Mouse (Mus musculus) ES-Bruce4 (cell line): ENCODE results near the gene Sri. TPM values are rescaled to one million over a fixed set of nuclear protein-coding genes. Genes with fewer than 3 reads are reported as not detected.
"Not testable (repeated sequence)": the region's sequence is repeated elsewhere in the genome, so short reads cannot be mapped to it uniquely, and the experiment has no call there.

Experiments used
- H3K27ac ChIP-seq: 2 replicates; pipeline ENCODE4 v1.5.1; 2012; ENCODE audit warnings: low read length, inconsistent platforms; ENCODE audit not compliant: insufficient read depth
- H3K27me3 ChIP-seq: 2 replicates; pipeline ENCODE4 v1.6.1; 2012; ENCODE audit warnings: mild to moderate bottlenecking, low read length, inconsistent platforms; ENCODE audit not compliant: control insufficient read depth, poor library complexity, insufficient read depth, severe bottlenecking
- H3K36me3 ChIP-seq: 2 replicates; pipeline ENCODE4 v1.6.1; 2012; ENCODE audit warnings: inconsistent platforms, mild to moderate bottlenecking, low read length, moderate library complexity; ENCODE audit not compliant: control insufficient read depth, poor library complexity, insufficient read depth, severe bottlenecking
- H3K4me1 ChIP-seq: one replicate; pipeline ENCODE4 v1.8.1; 2011; ENCODE audit warnings: low read length; ENCODE audit not compliant: control insufficient read depth, insufficient read depth
- H3K4me3 ChIP-seq: 2 replicates; pipeline ENCODE4 v1.5.1; 2011; ENCODE audit warnings: low read depth, mild to moderate bottlenecking, low read length
- H3K9ac ChIP-seq: 2 replicates; pipeline ENCODE4 v1.6.1; 2012; ENCODE audit warnings: low read depth, mild to moderate bottlenecking, inconsistent platforms; ENCODE audit not compliant: poor library complexity, severe bottlenecking
- H3K9me3 ChIP-seq: replicated peaks from 2 replicates; pipeline ENCODE4 v1.6.1; 2012; ENCODE audit warnings: mild to moderate bottlenecking, low read length, inconsistent platforms; ENCODE audit not compliant: control insufficient read depth, poor library complexity, insufficient read depth, severe bottlenecking
- CTCF ChIP-seq: IDR thresholded peaks from one replicate; pipeline ENCODE4 v1.8.1; 2011; ENCODE audit warnings: low read depth, low read length
- EP300 ChIP-seq: IDR thresholded peaks from 2 replicates; pipeline ENCODE4 v1.6.1; 2011; ENCODE audit warnings: low read depth, low read length; ENCODE audit not compliant: insufficient read depth
- POLR2A ChIP-seq: IDR thresholded peaks from one replicate; pipeline ENCODE4 v1.8.1; 2011; ENCODE audit warnings: low read length; ENCODE audit not compliant: insufficient read depth
- polyA plus RNA-seq: library from polyadenylated mRNA; stranded (reverse); fragments of >200 nt; gene quantifications from 2 replicates; pipeline ENCODE4 v1.2.4, GENCODE M21; 2011; ENCODE audit warnings: low read depth; ENCODE audit not compliant: missing spikeins, insufficient read depth, insufficient read length

Gene Sri
- polyA plus RNA-seq, result 37.0 and 50.5 TPM in 2 replicates

DNA sequence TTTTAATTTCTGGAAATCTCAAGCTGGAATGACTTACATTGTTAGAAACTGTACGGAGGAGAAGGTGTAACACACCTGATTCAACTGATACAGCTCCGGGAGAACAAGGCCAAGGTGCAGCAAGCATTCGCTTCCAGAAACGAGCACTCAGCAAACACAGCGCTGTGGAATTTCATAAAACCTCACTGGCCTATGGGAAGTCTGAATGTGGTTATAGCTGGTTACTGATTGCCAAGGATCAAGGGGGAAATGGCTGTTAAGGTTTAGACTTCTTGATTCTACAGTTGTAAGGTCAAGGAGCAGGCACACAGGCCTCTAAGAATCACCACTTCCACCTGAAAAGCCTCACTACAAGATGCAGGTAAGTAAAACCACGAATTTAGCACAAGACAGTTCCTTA lies at the start of gene Sri:
TSS of gene Sri (plus strand) at position 224 of the 400 bp plus-strand sequence.
- Histone ChIP-seq H3K36me3 (no peaks in the 10 kb centered on the region), H3K9me3 (no peaks in the 10 kb centered on the region; the same call in 1 of the 2 replicates), H3K9ac (no peak within 1 kb of the TSS), H3K4me3 (no peak within 1 kb of the TSS), H3K4me1 (no peaks in the 10 kb centered on the region), H3K27me3 (no peaks in the 10 kb centered on the region), H3K27ac (no peak within 1 kb of the TSS)
- TF ChIP-seq POLR2A (no peak), CTCF (no peak), EP300 (no peak)

DNA sequence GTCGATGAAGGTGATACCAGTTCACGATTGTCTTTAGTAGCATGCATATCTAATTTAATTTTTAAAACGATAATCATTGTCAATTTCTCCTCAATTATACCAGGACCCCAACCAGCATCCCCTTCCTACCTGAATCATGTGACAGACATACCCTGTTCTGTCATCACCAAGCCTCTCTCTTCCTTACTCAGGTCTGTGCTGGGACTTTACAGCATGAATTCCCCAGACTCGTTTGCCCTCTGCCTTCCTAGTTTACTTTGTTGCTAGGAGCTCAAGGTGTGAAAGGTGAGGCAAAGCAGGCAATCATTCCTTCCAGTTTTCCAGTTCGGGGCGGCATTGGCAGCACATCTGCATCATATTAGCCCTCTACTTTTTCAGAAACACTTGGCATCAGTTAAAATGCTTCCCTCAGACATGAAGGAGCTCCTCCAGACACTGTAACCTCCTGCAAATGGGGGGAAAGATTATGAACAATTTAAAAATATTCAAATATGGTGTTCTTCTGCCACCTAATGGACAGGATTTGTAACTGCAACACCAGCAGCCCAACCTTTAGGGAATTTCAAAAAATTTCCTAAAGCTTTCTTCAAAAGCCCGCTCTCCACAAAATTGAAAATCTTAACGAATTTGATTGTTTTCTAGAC lies 49.4 kb upstream of the Sri start:
- no peak overlapping the region for H3K4me3 ChIP-seq
- no peak overlapping the region for H3K9ac ChIP-seq
- no peak for TF ChIP-seq CTCF
- no peak for TF ChIP-seq POLR2A
- no peak for TF ChIP-seq EP300
- H3K27me3 ChIP-seq, result no peaks in the 10 kb centered on the region
- no peaks in the 10 kb centered on the region for H3K9me3 ChIP-seq
- no peaks in the 10 kb centered on the region for H3K4me1 ChIP-seq
- H3K36me3 ChIP-seq, result no peaks in the 10 kb centered on the region
- no peak overlapping the region for H3K27ac ChIP-seq

DNA sequence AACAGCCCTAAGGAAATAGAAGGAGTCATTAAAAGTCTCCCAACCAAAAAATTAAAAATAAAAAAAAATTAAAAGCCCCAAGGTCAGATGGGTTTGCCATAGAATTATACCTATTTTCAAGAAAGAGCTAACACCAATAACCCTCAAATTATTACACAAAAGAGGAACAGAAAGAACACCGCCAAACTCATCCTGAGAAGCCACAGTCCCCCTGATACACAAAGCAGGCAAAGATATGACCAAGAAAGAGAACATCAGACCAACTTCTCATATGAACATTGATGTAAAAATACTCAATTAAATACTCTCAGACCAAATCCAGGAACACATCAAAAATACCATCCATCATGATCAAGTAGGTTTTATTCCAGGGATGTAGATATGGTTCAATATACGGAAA lies 48.8 kb upstream of the Sri start:
- Histone ChIP-seq H3K9ac (no peak overlapping the region), H3K27ac (no peak overlapping the region), H3K9me3 (no peaks in the 10 kb centered on the region), H3K4me3 (no peak overlapping the region), H3K27me3 (no peaks in the 10 kb centered on the region), H3K4me1 (no peaks in the 10 kb centered on the region), H3K36me3 (no peaks in the 10 kb centered on the region)
- no peak for TF ChIP-seq EP300
- TF ChIP-seq POLR2A, result no peak
- TF ChIP-seq CTCF, result no peak

DNA sequence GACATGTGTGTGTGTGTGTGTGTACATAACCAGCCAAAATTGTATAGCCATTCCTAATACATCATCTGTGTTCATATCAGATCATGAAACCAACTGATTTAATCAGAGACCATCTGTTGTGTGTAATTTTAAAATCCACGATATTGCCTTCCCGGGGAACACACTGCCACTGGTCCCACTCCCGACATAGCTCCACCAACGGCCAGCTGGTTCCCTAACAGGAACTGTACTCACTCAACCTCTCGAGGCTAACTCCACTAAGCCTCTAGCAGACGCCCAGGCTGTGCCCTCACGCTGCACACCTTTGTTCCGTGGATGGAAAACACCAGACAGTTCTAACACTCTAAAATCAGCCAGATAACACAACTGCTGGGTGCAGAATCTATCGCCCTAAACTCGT lies 45.4 kb upstream of the Sri start:
- Histone ChIP-seq H3K9ac (no peak overlapping the region), H3K27ac (no peak overlapping the region), H3K36me3 (no peaks in the 10 kb centered on the region), H3K4me1 (no peaks in the 10 kb centered on the region), H3K27me3 (no peaks in the 10 kb centered on the region), H3K4me3 (no peak overlapping the region), H3K9me3 (no peaks in the 10 kb centered on the region)
- TF ChIP-seq POLR2A (no peak), EP300 (no peak), CTCF (no peak)

DNA sequence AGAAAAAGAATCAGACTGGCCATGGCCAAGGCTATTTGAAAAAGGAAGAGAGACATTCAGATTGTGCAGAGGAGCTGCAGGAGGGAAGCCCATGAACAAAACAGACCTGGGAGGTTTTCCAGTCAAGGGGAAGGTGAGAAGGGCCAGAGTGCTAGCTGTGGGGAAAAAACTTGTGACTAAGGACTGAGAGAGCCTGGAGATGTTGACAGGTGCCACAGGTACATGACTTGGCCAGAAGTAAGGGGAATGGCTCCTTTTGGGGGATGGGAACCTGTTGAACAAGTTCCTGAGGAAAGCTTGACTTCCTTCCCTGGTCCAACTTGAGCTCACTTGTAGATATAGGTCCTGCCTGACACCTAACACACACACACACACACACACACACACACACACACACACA lies 43.1 kb upstream of the Sri start:
- no peaks in the 10 kb centered on the region for H3K27me3 ChIP-seq
- H3K9me3 ChIP-seq, result no peaks in the 10 kb centered on the region
- H3K4me1 ChIP-seq, result no peaks in the 10 kb centered on the region
- TF ChIP-seq POLR2A (no peak), CTCF (no peak), EP300 (no peak)
- no peak overlapping the region for H3K4me3 ChIP-seq
- H3K9ac ChIP-seq, result no peak overlapping the region
- no peak overlapping the region for H3K27ac ChIP-seq
- H3K36me3 ChIP-seq, result no peaks in the 10 kb centered on the region

DNA sequence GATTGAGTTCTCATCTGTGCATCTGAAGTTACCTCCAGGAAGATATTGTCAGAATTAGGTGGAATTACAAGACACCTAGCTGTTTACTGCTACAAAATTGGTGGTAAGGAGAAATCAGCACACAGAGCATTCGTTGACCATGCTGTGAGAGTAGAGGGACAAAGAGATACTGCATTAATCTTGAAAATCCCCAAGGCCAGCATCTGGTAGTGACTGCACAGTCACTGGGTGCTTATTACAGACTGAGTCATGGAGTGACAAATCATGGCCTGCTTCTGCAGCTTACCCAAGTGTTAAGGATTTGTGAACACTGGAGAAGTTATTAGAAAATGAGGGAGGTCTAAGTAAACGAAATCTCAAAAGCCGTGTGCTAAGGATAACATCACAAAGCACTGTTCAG lies 32.6 kb upstream of the Sri start:
- Histone ChIP-seq H3K27ac (no peak overlapping the region), H3K4me1 (no peaks in the 10 kb centered on the region), H3K9me3 (no peaks in the 10 kb centered on the region; the same call in 1 of the 2 replicates), H3K36me3 (no peaks in the 10 kb centered on the region), H3K27me3 (no peaks in the 10 kb centered on the region), H3K9ac (no peak overlapping the region), H3K4me3 (no peak overlapping the region)
- TF ChIP-seq CTCF, result no peak
- no peak for TF ChIP-seq EP300
- no peak for TF ChIP-seq POLR2A

DNA sequence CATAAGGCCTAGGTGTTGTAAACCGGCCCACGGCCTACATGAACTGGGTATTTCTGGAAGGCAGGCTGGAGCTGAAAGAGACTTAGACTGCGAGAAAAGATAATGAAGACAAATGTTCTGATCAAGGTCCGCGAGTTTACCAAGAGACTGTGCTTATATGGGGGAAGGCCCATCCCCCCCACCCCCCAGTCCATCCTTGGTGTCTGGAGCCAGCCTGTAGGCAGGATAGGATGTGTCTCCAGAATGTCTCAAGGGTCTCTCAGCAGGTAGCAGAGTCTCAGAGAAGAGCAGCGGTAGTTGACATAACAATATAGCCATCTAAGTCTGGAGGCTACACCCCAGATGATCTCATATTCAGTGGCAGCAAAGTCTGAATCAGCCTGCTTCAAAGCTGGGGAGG lies 11.3 kb upstream of the Sri start:
- H3K9ac ChIP-seq, H3K4me1 ChIP-seq, H3K4me3 ChIP-seq, H3K36me3 ChIP-seq, H3K27me3 ChIP-seq, H3K27ac ChIP-seq, H3K9me3 ChIP-seq: not testable (repeated sequence)
